Mouse (Mus musculus): Measurements from ENCODE around the gene Olfr360.
"Not testable (repeated sequence)": the region's sequence is repeated elsewhere in the genome, so short reads cannot be mapped to it uniquely, and the experiment has no call there.

Gene Olfr360

GRCm38 (mm10) chr2:37065446-37065845, at the start of gene Olfr360:
Gene Olfr360, plus strand, starts transcription at chr2:37065746.
- DNase-seq (ENCODE audit: low read depth) = no peak

- DNase-seq (ENCODE audit: low read depth) = not testable (repeated sequence)
Observed at GRCm38 (mm10) chr2:37089190-37089589, 23.6 kb downstream of the Olfr360 start, which contains the start of gene Olfr361. Gene Olfr361, minus strand, starts transcription at chr2:37089290.

DNA sequence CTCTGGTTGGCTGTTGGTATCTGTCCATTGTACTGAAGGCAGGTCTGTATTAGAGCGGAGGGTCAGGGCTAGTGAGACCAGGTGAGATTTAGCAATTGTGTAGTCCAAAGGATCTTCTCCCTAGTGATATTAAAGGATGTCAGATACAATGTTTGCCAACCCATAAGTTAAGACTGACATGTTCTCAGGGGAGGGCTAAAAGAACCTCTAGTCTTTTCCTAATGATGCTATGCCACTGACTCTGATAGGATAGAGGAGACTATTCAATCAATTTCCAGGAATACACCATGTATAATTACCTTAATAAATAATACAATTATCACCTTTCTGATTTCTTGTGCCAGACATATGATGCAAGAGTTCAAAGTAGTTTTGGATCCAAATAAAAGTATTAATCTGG, 52.3 kb downstream of the Olfr360 start, which contains the start of gene Olfr362:
Gene Olfr362 (minus strand): TSS at position 101 of the 400 bp plus-strand sequence.
- DNase-seq (ENCODE audit: low read depth) = no peak
